Mouse (Mus musculus) lung, adult 2 months (tissue): ENCODE results near the gene Barhl1. TPM values are rescaled to one million over a fixed set of nuclear protein-coding genes. Genes with fewer than 3 reads are reported as not detected.

ENCODE experiments used
- DNase-seq: peaks from one replicate; pipeline ENCODE4 v3.0.0; 2022
- H3K4me1 ChIP-seq: fragments of 200-500 bp; 2 replicates; pipeline ENCODE4 v1.6.1; 2011; ENCODE audit warnings: low read length; ENCODE audit not compliant: control insufficient read depth, insufficient read depth
- H3K4me3 ChIP-seq: fragments of 200-500 bp; replicated peaks from 2 replicates; pipeline ENCODE3; 2011; ENCODE audit warnings: low read depth, mild to moderate bottlenecking, control low read depth, low read length; ENCODE audit errors: extremely low read depth
- CTCF ChIP-seq: fragments of 200-500 bp; IDR thresholded peaks from 2 replicates; pipeline ENCODE4 v1.5.1; 2011; ENCODE audit warnings: mild to moderate bottlenecking, low read length, control low read depth; ENCODE audit not compliant: insufficient read depth
- POLR2A ChIP-seq: fragments of 200-500 bp; IDR thresholded peaks from 2 replicates; pipeline ENCODE4 v1.6.1; 2011; ENCODE audit warnings: low read depth, mild to moderate bottlenecking, control low read depth, low read length, borderline replicate concordance; ENCODE audit errors: extremely low read depth
- WGBS: fragments of 180-500 bp; shearing (Covaris S2); methylation state at CpG from one replicate; pipeline ENCODE4 v1.1.7; 2018; 5-methylcytosine and 5-hydroxymethylcytosine counted together
- polyA plus RNA-seq: library from polyadenylated mRNA; depleted of rRNA; stranded (reverse); fragments of >200 nt; gene quantifications from 2 replicates; pipeline ENCODE4 v1.2.3, GENCODE M21; 2012

Barhl1 gene
- polyA plus RNA-seq, 1 experiment, result 0.58 TPM

GRCm38 (mm10) chr2:28912039-28912700, 4.3 kb downstream of the Barhl1 start:
- WGBS, result 9% methylated on average over 33 of the region's 33 CpGs
- TF ChIP-seq CTCF (no peak), POLR2A (no peak)

GRCm38 (mm10) chr2:28911331-28912038, 5.0 kb downstream of the Barhl1 start:
- no peak for DNase-seq
- WGBS, result 5% methylated on average over 44 of the region's 44 CpGs
- no peaks in the 10 kb centered on the region for H3K4me1 ChIP-seq
- no peak for TF ChIP-seq CTCF
- no peak for TF ChIP-seq POLR2A
- no peak overlapping the region for H3K4me3 ChIP-seq

More at GRCm38 (mm10) chr2:28912039-28912700, 4.3 kb downstream of the Barhl1 start:
- H3K4me3 ChIP-seq, result no peak overlapping the region
- H3K4me1 ChIP-seq, result no peaks in the 10 kb centered on the region
- no peak for DNase-seq

- Histone ChIP-seq H3K4me1 (no peaks in the 10 kb centered on the region), H3K4me3 (no peak overlapping the region)
- no peak for DNase-seq
- WGBS, result 23% methylated on average over 3 of the region's 3 CpGs
- TF ChIP-seq POLR2A (no peak), CTCF (no peak)
Measured at GRCm38 (mm10) chr2:28910877-28911276, 5.6 kb downstream of the Barhl1 start.

GRCm38 (mm10) chr2:28909818-28910710, 6.4 kb downstream of the Barhl1 start:
- 13% methylated on average over 25 of the region's 25 CpGs for WGBS
- Histone ChIP-seq H3K4me1 (no peaks in the 10 kb centered on the region), H3K4me3 (no peak overlapping the region)
- no peak for DNase-seq
- no peak for TF ChIP-seq CTCF
- no peak for TF ChIP-seq POLR2A

- no peak for DNase-seq
- no peak for TF ChIP-seq CTCF
- no peak for TF ChIP-seq POLR2A
- no peaks in the 10 kb centered on the region for H3K4me1 ChIP-seq
- H3K4me3 ChIP-seq, result no peak overlapping the region
- 4% methylated on average over 41 of the region's 41 CpGs for WGBS
Measured at GRCm38 (mm10) chr2:28909186-28909817, 7.2 kb downstream of the Barhl1 start.

- TF ChIP-seq CTCF, result no peak
- TF ChIP-seq POLR2A, result no peak
- no peak for DNase-seq
- H3K4me3 ChIP-seq, result no peak overlapping the region
- H3K4me1 ChIP-seq, result no peaks in the 10 kb centered on the region
- 3% methylated on average over 39 of the region's 39 CpGs for WGBS
Measured at GRCm38 (mm10) chr2:28908389-28909153, 7.9 kb downstream of the Barhl1 start.

GRCm38 (mm10) chr2:28907691-28908388, 8.6 kb downstream of the Barhl1 start:
- Histone ChIP-seq H3K4me1 (no peaks in the 10 kb centered on the region), H3K4me3 (no peak overlapping the region)
- WGBS, result 28% methylated on average over 10 of the region's 10 CpGs
- DNase-seq, result no peak
- TF ChIP-seq CTCF (no peak), POLR2A (no peak)

GRCm38 (mm10) chr2:28905561-28905960, 10.9 kb downstream of the Barhl1 start:
- Histone ChIP-seq H3K4me1 (no peaks in the 10 kb centered on the region), H3K4me3 (no peak overlapping the region)
- DNase-seq, result no peak
- TF ChIP-seq POLR2A (no peak), CTCF (no peak)
- WGBS, result 81% methylated on average over 4 of the region's 4 CpGs

GRCm38 (mm10) chr2:28904786-28905185, 11.7 kb downstream of the Barhl1 start:
- no peaks in the 10 kb centered on the region for H3K4me1 ChIP-seq
- no peak overlapping the region for H3K4me3 ChIP-seq
- no peak for DNase-seq
- 70% methylated on average over 9 of the region's 9 CpGs for WGBS
- TF ChIP-seq POLR2A, result no peak
- no peak for TF ChIP-seq CTCF
